Mouse (Mus musculus): Measurements from ENCODE around the gene Gm20388.
A peak's percentile ranks its signal among the peaks of the same experiment; 100 is the strongest.

Gm20388 gene

GRCm38 (mm10) chr8:122098766-122099165 lies 2188.1 kb downstream of the Gm20388 start:
- DNase-seq = no peak

- no peak for DNase-seq
These were observed 2189.1 kb downstream of the Gm20388 start for GRCm38 (mm10) chr8:122099711-122100220.

DNA sequence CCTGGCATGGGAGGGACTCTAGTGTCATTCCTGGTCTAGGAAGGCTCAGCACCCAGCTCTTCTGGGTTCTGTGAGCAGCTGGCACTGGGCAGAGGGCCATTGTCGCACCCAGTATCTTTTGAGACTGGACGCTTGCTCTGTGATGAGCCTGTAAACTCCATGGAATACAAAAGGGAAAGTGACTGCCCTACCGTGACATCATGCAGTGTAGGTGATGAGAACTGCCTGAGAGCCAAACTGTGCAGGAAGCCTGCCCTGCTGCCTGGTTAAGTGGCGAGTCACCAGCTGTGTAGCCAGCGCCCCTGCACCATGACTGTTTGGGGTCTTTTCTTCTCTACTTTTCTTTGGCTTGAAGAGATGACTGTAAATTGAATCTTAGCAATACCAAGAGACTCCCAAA lies 2191.2 kb downstream of the Gm20388 start:
- DNase-seq = no peak

DNA sequence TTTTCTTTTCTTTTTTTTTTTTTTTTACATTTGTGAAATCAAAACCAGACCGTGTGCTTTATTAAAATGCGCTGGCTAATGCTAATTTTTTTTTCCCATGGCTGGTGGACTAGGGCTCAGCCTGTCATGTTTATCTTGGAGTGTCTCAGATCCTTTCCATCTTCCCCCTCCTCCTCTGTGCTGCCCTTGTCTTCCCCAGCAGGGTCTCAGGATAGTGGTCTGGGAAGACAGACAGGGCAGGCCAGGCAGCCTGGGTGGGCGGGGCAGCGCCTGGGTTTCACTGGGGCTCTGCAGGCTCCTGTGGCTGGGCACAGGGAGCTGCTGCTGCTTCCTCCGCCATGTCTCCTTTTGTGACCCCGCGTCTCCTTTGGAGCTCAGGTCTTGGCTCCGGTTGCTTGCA lies 2191.6 kb downstream of the Gm20388 start:
- no peak for DNase-seq

DNA sequence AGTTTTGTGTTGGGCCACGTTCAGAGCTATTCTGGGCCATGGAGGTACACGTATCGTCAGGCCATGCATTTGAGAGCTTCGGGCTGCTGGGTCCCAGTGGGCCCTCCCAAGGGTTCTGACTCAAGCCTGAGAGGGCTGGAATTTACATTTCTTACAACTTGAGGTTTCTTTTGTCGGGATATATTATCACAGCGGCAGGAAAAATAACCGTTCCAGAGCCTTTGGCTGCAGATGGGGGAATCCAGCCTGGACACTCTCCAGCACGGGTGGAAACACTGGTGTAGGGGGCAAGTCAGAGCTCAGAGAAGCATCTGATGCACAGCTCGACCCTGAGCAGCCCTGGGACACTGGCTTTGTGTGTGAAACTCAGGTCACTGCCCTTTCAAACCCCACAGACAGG lies 2192.6 kb downstream of the Gm20388 start:
- no peak for DNase-seq

- no peak for DNase-seq
These were observed 2194.0 kb downstream of the Gm20388 start for GRCm38 (mm10) chr8:122104658-122105057.

DNA sequence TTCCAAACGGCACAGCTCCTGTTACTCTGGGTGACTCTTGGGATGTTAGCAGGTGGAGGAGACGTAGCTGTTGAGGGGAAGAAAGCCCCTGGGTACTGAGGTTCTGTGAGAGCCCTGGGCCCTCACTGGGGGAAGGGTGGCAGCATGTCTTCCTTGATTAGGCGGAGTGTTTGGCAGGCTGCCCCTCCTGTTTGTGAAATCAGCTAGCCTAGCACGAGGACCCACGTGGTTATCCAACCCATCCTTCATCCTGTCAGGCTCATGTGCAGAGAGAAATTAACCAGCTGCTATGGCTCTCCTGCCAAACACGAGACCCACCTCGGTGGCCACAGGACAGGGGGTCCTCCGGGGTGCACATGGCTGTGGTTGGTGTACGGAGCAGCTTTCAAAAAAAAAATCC lies 2195.6 kb downstream of the Gm20388 start:
- DNase-seq = peak; percentile 80

- DNase-seq = no peak
These were observed 2199.7 kb downstream of the Gm20388 start for GRCm38 (mm10) chr8:122110240-122110866.

GRCm38 (mm10) chr8:122110867-122111253 lies 2200.2 kb downstream of the Gm20388 start:
- peak; percentile 68 for DNase-seq

- DNase-seq = no peak
These were observed 2201.1 kb downstream of the Gm20388 start for GRCm38 (mm10) chr8:122111745-122112144.

- peak; percentile 46 for DNase-seq
These were observed 2201.8 kb downstream of the Gm20388 start for GRCm38 (mm10) chr8:122112264-122112965.

GRCm38 (mm10) chr8:122114890-122115289 lies 2204.2 kb downstream of the Gm20388 start:
- DNase-seq = no peak

DNA sequence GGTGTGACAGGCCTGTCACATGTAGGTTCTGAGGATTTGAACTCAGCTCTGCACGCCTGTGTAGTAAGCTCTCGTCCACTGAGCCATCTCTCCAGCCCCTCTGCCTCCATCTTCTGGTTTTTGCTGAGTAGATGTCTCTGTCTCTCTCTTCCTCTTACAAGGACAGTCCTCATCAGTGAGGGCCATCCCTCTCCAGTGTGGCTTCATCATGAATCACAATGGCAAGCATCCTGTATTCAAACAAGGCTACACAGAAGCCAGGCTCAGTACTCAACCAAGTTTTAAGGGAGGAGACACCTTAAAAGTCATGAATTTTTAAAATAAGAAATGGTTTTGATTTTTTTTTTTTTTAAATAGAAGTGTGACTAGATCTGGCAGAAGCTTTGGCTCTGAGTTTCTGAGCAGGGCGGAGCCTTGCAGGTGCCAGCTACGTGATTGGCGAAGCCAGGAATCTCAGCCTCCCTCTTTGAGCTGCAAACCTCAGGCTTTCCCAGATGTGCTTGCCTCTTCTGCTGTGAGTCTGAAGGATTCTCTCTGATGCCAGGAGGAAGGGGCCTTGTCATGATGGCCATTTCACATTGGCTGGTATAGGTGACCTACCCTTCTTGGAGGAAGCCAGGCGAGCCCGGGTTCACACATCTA lies 2206.2 kb downstream of the Gm20388 start:
- no peak for DNase-seq

DNA sequence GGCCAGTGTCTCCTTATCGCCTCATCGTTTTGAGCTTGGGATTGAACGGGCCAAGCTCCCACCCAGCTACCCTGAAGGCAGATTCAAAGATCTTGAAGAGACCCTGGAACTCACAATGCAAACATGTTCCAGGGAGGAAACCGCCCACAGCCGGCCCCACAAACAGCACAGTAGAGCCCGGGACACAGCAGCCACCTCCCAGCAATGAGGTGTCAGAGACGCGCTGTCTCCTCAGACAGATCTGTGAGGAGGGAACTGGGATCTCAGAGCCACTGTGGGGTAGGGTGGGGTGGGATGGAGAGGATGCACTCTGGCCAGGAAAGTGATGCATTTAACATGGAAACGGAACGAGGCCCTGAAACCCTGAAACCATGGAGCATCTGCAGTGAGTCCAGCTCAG lies 2207.5 kb downstream of the Gm20388 start:
- peak; percentile 35 for DNase-seq

DNA sequence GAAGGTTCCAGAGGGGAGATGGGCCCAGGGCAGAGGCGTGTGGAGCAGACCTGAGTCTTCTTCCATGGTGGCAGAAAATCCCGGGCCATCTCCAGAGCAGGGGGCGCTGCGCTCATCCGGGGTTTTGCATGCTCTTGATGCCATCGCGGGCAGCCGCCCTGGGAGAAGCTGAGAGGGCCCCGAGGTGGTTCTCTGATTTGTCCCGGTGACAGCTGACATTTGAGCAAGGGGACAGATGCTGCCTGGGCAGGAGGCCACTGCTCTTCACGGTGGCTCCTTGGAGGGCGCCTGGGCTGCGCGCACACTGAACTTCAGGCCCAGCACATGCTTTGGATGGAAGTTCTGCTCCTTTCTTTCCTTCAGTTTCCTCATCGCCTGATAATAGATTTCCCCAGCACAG lies 2207.9 kb downstream of the Gm20388 start:
- no peak for DNase-seq

- DNase-seq = no peak
These were observed 2213.7 kb downstream of the Gm20388 start for GRCm38 (mm10) chr8:122124326-122124725.

GRCm38 (mm10) chr8:122126659-122127058 lies 2216.0 kb downstream of the Gm20388 start:
- DNase-seq = no peak

DNA sequence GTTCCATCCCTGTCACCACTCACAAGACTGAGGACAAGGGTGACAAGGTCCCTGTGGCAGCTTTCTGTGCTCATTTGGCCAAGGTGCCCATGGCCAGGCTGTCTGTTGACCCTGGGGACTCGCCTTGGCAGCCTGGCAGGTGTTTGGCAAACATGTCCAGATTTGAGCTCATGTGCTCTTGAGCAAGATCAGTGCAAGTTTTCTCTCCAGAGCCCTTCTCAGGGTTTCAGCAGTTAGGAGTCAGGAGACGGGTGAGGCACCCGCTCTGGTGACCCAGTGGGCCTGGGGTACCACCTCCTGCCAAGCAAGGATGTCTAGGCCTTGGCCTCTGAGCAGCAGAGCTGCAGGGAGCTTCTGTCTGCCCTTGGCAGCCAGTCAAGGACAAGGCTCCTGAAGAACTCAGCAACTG lies 2223.5 kb downstream of the Gm20388 start:
- DNase-seq = no peak

GRCm38 (mm10) chr8:122135494-122135893 lies 2224.9 kb downstream of the Gm20388 start:
- no peak for DNase-seq

DNA sequence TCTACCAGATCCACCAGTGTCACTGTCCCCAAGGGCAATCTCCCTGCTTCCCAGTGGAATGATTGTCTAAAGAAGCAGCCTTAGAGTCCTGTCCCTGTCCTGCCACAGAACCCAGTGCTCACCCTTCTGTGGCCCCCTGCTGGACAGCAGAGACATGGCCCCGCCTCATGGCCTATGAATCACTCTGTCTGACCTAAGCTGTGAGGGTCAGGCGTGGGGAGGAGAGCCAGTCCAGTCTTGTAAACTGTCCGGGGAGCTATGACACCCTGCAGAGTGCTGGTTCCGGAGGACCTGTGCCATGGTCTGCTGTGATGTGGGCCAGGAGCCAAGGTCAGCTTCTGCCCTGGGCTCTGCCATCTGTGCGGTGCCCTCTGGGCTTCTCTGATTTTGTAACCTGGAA lies 2229.1 kb downstream of the Gm20388 start:
- peak; percentile 86 for DNase-seq

DNA sequence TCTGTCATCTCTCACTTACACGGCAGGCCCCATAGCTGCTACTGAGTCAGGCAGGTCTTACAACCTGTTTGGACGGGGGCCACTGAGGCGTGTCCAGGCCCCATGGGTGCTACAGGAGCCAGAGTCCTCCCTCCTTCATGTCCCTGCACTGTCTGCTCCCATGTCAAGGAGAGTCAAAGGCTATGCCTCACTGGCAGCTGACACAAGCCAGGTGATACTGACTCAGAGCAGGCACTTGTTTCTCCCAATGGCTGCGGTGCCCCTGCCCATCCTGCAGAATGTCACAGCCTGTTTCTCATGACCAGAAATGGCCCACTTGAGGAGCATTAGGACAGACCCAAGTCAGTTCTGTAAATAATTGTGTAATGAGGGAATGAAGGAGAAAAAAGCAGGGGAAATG lies 2229.8 kb downstream of the Gm20388 start:
- no peak for DNase-seq

DNA sequence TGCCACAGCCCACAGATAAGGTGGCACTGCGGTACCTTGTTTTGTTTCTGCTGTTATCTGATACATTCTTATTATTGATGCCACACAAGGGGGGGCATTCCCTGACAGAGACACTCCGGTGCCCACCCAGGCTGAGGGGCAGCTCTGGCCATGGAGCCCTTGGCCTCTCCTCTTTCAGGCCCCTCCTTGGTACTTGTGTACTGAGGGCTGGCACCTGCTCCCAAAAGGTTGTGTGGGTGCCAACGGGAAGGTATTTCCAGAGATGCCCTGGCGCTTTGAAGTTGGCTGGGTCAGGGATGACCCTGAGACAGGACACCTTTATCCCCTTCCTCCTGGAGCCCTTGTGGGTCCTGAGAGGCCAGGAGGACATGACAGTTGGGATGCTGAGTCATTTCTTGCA lies 2231.8 kb downstream of the Gm20388 start:
- DNase-seq = no peak

GRCm38 (mm10) chr8:122143231-122143630 lies 2232.6 kb downstream of the Gm20388 start:
- DNase-seq = no peak

DNA sequence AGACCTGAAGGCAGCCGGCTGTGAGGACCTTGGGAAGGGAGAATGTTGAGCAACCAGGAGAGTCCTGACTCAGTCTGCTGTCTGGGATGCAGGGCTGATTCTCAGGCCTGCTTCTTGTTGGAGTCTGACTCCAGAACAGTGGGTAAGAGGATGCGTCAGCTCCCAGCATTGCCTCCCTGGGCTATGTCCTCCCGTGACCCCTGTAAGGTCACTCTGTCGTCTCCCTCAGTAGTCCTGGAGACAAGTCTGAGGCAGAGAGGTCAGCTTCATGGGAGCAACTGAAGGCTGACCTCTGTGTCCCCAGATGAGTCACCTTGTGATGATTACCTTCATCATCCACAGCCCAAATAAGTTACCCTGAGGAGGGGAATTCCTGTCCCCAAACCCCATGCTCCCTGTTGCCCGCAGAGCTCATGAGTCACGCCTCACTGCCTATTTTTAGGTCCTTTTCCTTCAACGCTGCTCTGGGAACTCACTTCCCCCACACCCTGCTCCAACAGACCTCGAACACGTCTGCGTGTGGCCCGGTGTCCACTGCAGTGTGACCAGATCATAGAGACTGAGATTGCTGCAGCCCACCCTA lies 2234.2 kb downstream of the Gm20388 start:
- no peak for DNase-seq
